In genomic region chr6:29917383-29917720, GRCm38 (mm10) we compare ENCODE assay signal across 8 mouse cellular contexts. TPM values are rescaled to one million over a fixed set of nuclear protein-coding genes. Genes with fewer than 3 reads are reported as not detected.
DNase-seq lines count a peak whose midpoint lies in the region; ATAC-seq and TF ChIP-seq lines count a peak whose summit lies in the region.

No protein-coding gene starts in this region.

- peak overlapping the region; percentile 87 to 98 for H3K4me3 ChIP-seq in ES-E14 (ENCODE audit: insufficient read depth in 1 of 2, low read depth in 1 of 2, low read length in 2 of 2, poor library complexity in 1 of 2, severe bottlenecking in 1 of 2)
- H3K4me3 ChIP-seq in embryonic facial prominence, embryonic 13.5 days, result peak overlapping the region; percentile 73
- H3K4me3 ChIP-seq in hindbrain, postnatal 0 days (ENCODE audit: low read length), result peak overlapping the region; percentile 86
- H3K4me3 ChIP-seq in stomach, postnatal 0 days (ENCODE audit: low read depth, low read length), result peak overlapping the region; percentile 77

- TF ChIP-seq CTCF in hindbrain, postnatal 0 days (IDR thresholded peaks at IDR 0.05; ENCODE audit: low read depth), result peak; percentile 28; the same call in 1 of the 2 replicates
- TF ChIP-seq CTCF in stomach, postnatal 0 days (IDR thresholded peaks at IDR 0.05; ENCODE audit: low read depth), result no peak

- no peak for TF ChIP-seq EP300 in stomach, postnatal 0 days (optimal IDR thresholded peaks at IDR 0.05)

- peak; percentile 10 for DNase-seq in gastrocnemius, postnatal 25 days
- DNase-seq in gastrocnemius, adult 18-20 months (ENCODE audit: low spot score), result no peak
- DNase-seq in ES-E14 (ENCODE audit: low read depth, low spot score), result no peak
- DNase-seq in hindbrain, postnatal 0 days (ENCODE audit: low spot score), result peak; percentile 59
- DNase-seq in lung, postnatal 10 days, result peak; percentile 14
- DNase-seq in stomach, postnatal 0 days (ENCODE audit: low spot score), result no peak
- no peak for DNase-seq in B cell, adult 2 months

- peak overlapping the region; percentile 93 for H3K4me2 ChIP-seq in embryonic facial prominence, embryonic 13.5 days
- peak overlapping the region; percentile 89 for H3K4me2 ChIP-seq in hindbrain, postnatal 0 days (ENCODE audit: low read depth, low read length)
- peak overlapping the region; percentile 98 for H3K4me2 ChIP-seq in stomach, postnatal 0 days (replicated peaks; ENCODE audit: low read depth)

- peak overlapping the region; percentile 72 for H3K9ac ChIP-seq in ES-E14 (ENCODE audit: insufficient read depth, low read depth, low read length, poor library complexity, severe bottlenecking)
- H3K9ac ChIP-seq in embryonic facial prominence, embryonic 13.5 days, result peak overlapping the region; percentile 72
- peak overlapping the region; percentile 80 for H3K9ac ChIP-seq in hindbrain, postnatal 0 days (replicated peaks; ENCODE audit: low read length)
- H3K9ac ChIP-seq in stomach, postnatal 0 days (ENCODE audit: low read length), result peak overlapping the region; percentile 59

- H3K27ac ChIP-seq in ES-E14 (ENCODE audit: insufficient read depth, low read depth, low read length, poor library complexity, severe bottlenecking), result no peak overlapping the region
- no peak overlapping the region for H3K27ac ChIP-seq in embryonic facial prominence, embryonic 13.5 days
- peak overlapping the region; percentile 76 for H3K27ac ChIP-seq in hindbrain, postnatal 0 days
- H3K27ac ChIP-seq in stomach, postnatal 0 days (replicated peaks), result no peak overlapping the region

- H3K4me1 ChIP-seq in ES-E14 (ENCODE audit: control insufficient read depth in 2 of 2, insufficient read depth in 2 of 2, low read length in 2 of 2, poor library complexity in 1 of 2), result no peaks in the 10 kb centered on the region; a peak in 1 of 4 replicates
- peaks cover 11% of the 10 kb centered on the region for H3K4me1 ChIP-seq in embryonic facial prominence, embryonic 13.5 days
- H3K4me1 ChIP-seq in hindbrain, postnatal 0 days (ENCODE audit: insufficient read depth, low read length), result peaks cover 3% of the 10 kb centered on the region; the same call in 1 of the 2 replicates
- H3K4me1 ChIP-seq in stomach, postnatal 0 days (replicated peaks; ENCODE audit: control insufficient read depth, insufficient read depth), result peaks cover 4% of the 10 kb centered on the region

- H3K36me3 ChIP-seq in ES-E14 (ENCODE audit: control insufficient read depth, insufficient read depth, low read length, poor library complexity, severe bottlenecking), result no peaks in the 10 kb centered on the region
- no peaks in the 10 kb centered on the region for H3K36me3 ChIP-seq in embryonic facial prominence, embryonic 13.5 days
- no peaks in the 10 kb centered on the region for H3K36me3 ChIP-seq in hindbrain, postnatal 0 days (ENCODE audit: insufficient read depth, low read length)
- H3K36me3 ChIP-seq in stomach, postnatal 0 days (ENCODE audit: control insufficient read depth, insufficient read depth, low read length), result no peaks in the 10 kb centered on the region

- in situ Hi-C loops in ES-E14 (cut with MboI; ENCODE audit: low sequenced_read_pairs in 2 of 2, unreplicated experiment in 2 of 2), result no loop called here

- H3K9me3 ChIP-seq in ES-E14 (ENCODE audit: control insufficient read depth, insufficient read depth, low read depth, low read length), result no peaks in the 10 kb centered on the region
- H3K9me3 ChIP-seq in embryonic facial prominence, embryonic 13.5 days, result no peaks in the 10 kb centered on the region
- no peaks in the 10 kb centered on the region for H3K9me3 ChIP-seq in hindbrain, postnatal 0 days (ENCODE audit: low read length)
- H3K9me3 ChIP-seq in stomach, postnatal 0 days (ENCODE audit: control insufficient read depth, low read length), result no peaks in the 10 kb centered on the region

- under 1% methylated on average over 21 of the region's 21 CpGs for WGBS in embryonic facial prominence, embryonic 13.5 days
- WGBS in hindbrain, postnatal 0 days, result under 1% methylated on average over 21 of the region's 21 CpGs
- WGBS in stomach, postnatal 0 days, result 1% methylated on average over 19 of the region's 21 CpGs

- no peak for ATAC-seq in embryonic facial prominence, embryonic 13.5 days (ENCODE audit: insufficient number of reproducible peaks, insufficient read depth, low FRiP score, low TSS enrichment, low read depth)
- ATAC-seq in hindbrain, postnatal 0 days, result peak; percentile 77
- peak; percentile 35; the same call in 1 of the 2 replicates for ATAC-seq in stomach, postnatal 0 days (ENCODE audit: low FRiP score, low TSS enrichment)

- H3K27me3 ChIP-seq in embryonic facial prominence, embryonic 13.5 days, result peaks cover 40% of the 10 kb centered on the region
- H3K27me3 ChIP-seq in hindbrain, postnatal 0 days (ENCODE audit: insufficient read depth, low read length), result 0 out of 2 replicates have a peak, but pooled peaks cover 5% of the 10 kb centered on the region
- no peaks in the 10 kb centered on the region for H3K27me3 ChIP-seq in stomach, postnatal 0 days (ENCODE audit: control insufficient read depth, insufficient read depth, low read length)

TF ChIP-seq in ES-E14, 5 proteins besides CTCF, POLR2A, EP300 and RAD21:
- TF ChIP-seq ZC3H11A (IDR thresholded peaks at IDR 0.05; ENCODE audit: borderline replicate concordance, low read depth, low read length) (no peak), MAFK (IDR thresholded peaks at IDR 0.05; ENCODE audit: insufficient read depth, low read depth, low read length) (no peak), HCFC1 (IDR thresholded peaks at IDR 0.05; ENCODE audit: borderline replicate concordance, insufficient read depth, low read length) (no peak), CHD2 (IDR thresholded peaks at IDR 0.05; ENCODE audit: low read depth, low read length) (no peak), ZNF384 (IDR thresholded peaks at IDR 0.05; ENCODE audit: low read depth, low read length) (no peak)

RNA-seq across cellular contexts. Expression of gene Strip2, which starts 0.5 kb away (rescaled TPM):
- total RNA-seq in gastrocnemius, postnatal 25 days (2021), result under 1 TPM; 0.94 to 1.00 TPM
- total RNA-seq in gastrocnemius, adult 18-20 months (2021), result 1 to 10 TPM; 1.1 to 1.2 TPM
- total RNA-seq in ES-E14 (2012; rRNA removed), result 1.1 and 1.3 TPM in 2 replicates
- polyA plus RNA-seq in embryonic facial prominence, embryonic 13.5 days (2015; fragmentation: Nextera tagmentation; extraction: Ambion mirVana), result 0.80 and 0.83 TPM in 2 replicates
- total RNA-seq in hindbrain, postnatal 0 days (2014; rRNA removed), result 22.6 and 23.2 TPM in 2 replicates
- polyA plus RNA-seq in hindbrain, postnatal 0 days (2015; fragmentation: Nextera tagmentation; extraction: Ambion mirVana), result 10.8 and 11.6 TPM in 2 replicates
- polyA plus RNA-seq in stomach, postnatal 0 days (2015; fragmentation: Nextera tagmentation; extraction: Ambion mirVana), result 0.13 and 0.16 TPM in 2 replicates

Comparison
In these comparisons a context has a peak if more than half of its experiments do, and no peak if none do; other contexts are left out.
1. DNase-seq: peak in gastrocnemius, postnatal 25 days (single experiment), hindbrain, postnatal 0 days (single experiment) and lung, postnatal 10 days (single experiment); none in gastrocnemius, adult 18-20 months (single experiment), ES-E14 (single experiment), stomach, postnatal 0 days (single experiment) and B cell, adult 2 months (0 of 2).
2. RNA of gene Strip2, which starts 0.5 kb away (total RNA-seq): 22.6 to 23.2 TPM in hindbrain, postnatal 0 days; 1.1 to 1.3 TPM in ES-E14, 1.1 to 1.2 TPM in gastrocnemius, adult 18-20 months and 0.94 to 1.00 TPM in gastrocnemius, postnatal 25 days; every median in the first group is over 10 times any median in the second.
3. Peak in every context shown above with its lines, with median percentiles within 50 percentile points of each other: H3K4me3 ChIP-seq, H3K9ac ChIP-seq and H3K4me2 ChIP-seq.